Mouse (Mus musculus) heart, embryonic 15.5 days (tissue): ENCODE measurements at regions not wholly inside any gene's neighbourhood (a gene's known extent, or its start where the extent isn't known, plus 50 kb on each side); places are given as distances from the start of the nearest gene placed in this dataset.
A peak's percentile ranks its signal among the peaks of the same experiment; 100 is the strongest.

Experiments
- ATAC-seq: fragments of 200-750 bp; cut with Nextera tagmentation; replicated peaks from 2 replicates; pipeline ENCODE4 v1.8.0; 2017; ENCODE audit warnings: low read depth, moderate TSS enrichment; ENCODE audit not compliant: insufficient number of reproducible peaks, insufficient read depth, low FRiP score
- H3K27ac ChIP-seq: fragments of 300-500 bp; sonication (generic); 2 replicates; pipeline ENCODE4 v1.5.1; 2015; ENCODE audit warnings: mild to moderate bottlenecking, inconsistent platforms
- H3K27me3 ChIP-seq: fragments of 300-500 bp; sonication (generic); 2 replicates; pipeline ENCODE4 v1.6.1; 2015; ENCODE audit warnings: inconsistent platforms
- H3K36me3 ChIP-seq: fragments of 300-500 bp; sonication (generic); 2 replicates; pipeline ENCODE4 v1.6.1; 2015; ENCODE audit warnings: mild to moderate bottlenecking, inconsistent platforms
- H3K4me1 ChIP-seq: fragments of 300-500 bp; sonication (generic); replicated peaks from 2 replicates; pipeline ENCODE4 v1.6.1; 2015; ENCODE audit warnings: inconsistent platforms
- H3K4me2 ChIP-seq: fragments of 300-500 bp; sonication (generic); 2 replicates; pipeline ENCODE4 v1.6.1; 2015; ENCODE audit warnings: inconsistent platforms, mild to moderate bottlenecking, moderate library complexity
- H3K4me3 ChIP-seq: fragments of 300-500 bp; sonication (generic); 2 replicates; pipeline ENCODE4 v1.5.1; 2015; ENCODE audit warnings: mild to moderate bottlenecking, inconsistent platforms
- H3K9ac ChIP-seq: fragments of 300-500 bp; sonication (generic); 2 replicates; pipeline ENCODE4 v1.6.1; 2015; ENCODE audit warnings: mild to moderate bottlenecking, inconsistent platforms
- H3K9me3 ChIP-seq: fragments of 300-500 bp; sonication (generic); replicated peaks from 2 replicates; pipeline ENCODE4 v1.6.1; 2016; ENCODE audit warnings: inconsistent platforms
- WGBS: fragments of 180-500 bp; shearing (Covaris S2); methylation state at CpG from one replicate; pipeline ENCODE4 v1.1.7; 2015; ENCODE audit warnings: mixed read lengths; 5-methylcytosine and 5-hydroxymethylcytosine counted together

- no peak overlapping the region for H3K9ac ChIP-seq
- 81% methylated on average over 1 of the region's 1 CpGs for WGBS
- H3K36me3 ChIP-seq: no peaks in the 10 kb centered on the region
- H3K4me3 ChIP-seq: no peak overlapping the region
- no peak overlapping the region for H3K4me2 ChIP-seq
- H3K4me1 ChIP-seq: no peaks in the 10 kb centered on the region
- no peak overlapping the region for H3K27ac ChIP-seq
- H3K27me3 ChIP-seq: no peaks in the 10 kb centered on the region
- no peaks in the 10 kb centered on the region for H3K9me3 ChIP-seq
- no peak for ATAC-seq
Observed at GRCm38 (mm10) chr14:113112320-113112719, 202.1 kb upstream of the Tpm3-rs7 start.

GRCm38 (mm10) chr14:113138823-113139222 is 175.6 kb upstream of the Tpm3-rs7 start:
- H3K27me3 ChIP-seq: no peaks in the 10 kb centered on the region
- H3K27ac ChIP-seq: no peak overlapping the region
- H3K4me1 ChIP-seq: no peaks in the 10 kb centered on the region
- H3K36me3 ChIP-seq: no peaks in the 10 kb centered on the region
- no peak overlapping the region for H3K9ac ChIP-seq
- H3K4me2 ChIP-seq: no peak overlapping the region
- H3K9me3 ChIP-seq: no peaks in the 10 kb centered on the region
- no peak overlapping the region for H3K4me3 ChIP-seq
- 78% methylated on average over 2 of the region's 2 CpGs for WGBS
- no peak for ATAC-seq

GRCm38 (mm10) chr14:113168584-113168983 is 145.8 kb upstream of the Tpm3-rs7 start:
- WGBS: 45% methylated on average over 2 of the region's 2 CpGs
- ATAC-seq: peak; percentile 31; the same call in 1 of the 2 replicates

GRCm38 (mm10) chr14:113182345-113182997 is 131.9 kb upstream of the Tpm3-rs7 start:
- ATAC-seq: no peak
- no peak overlapping the region for H3K27ac ChIP-seq
- WGBS: 66% methylated on average over 16 of the region's 16 CpGs
- no peaks in the 10 kb centered on the region for H3K9me3 ChIP-seq
- no peak overlapping the region for H3K4me3 ChIP-seq
- H3K9ac ChIP-seq: no peak overlapping the region
- H3K4me1 ChIP-seq: no peaks in the 10 kb centered on the region
- no peaks in the 10 kb centered on the region for H3K27me3 ChIP-seq
- H3K4me2 ChIP-seq: no peak overlapping the region
- no peaks in the 10 kb centered on the region for H3K36me3 ChIP-seq

More at GRCm38 (mm10) chr14:113168584-113168983, 145.8 kb upstream of the Tpm3-rs7 start:
- no peaks in the 10 kb centered on the region for H3K9me3 ChIP-seq
- H3K27me3 ChIP-seq: no peaks in the 10 kb centered on the region
- no peak overlapping the region for H3K4me2 ChIP-seq
- no peak overlapping the region for H3K4me3 ChIP-seq
- peaks cover 5% of the 10 kb centered on the region; the same call in 1 of the 2 replicates for H3K4me1 ChIP-seq
- H3K9ac ChIP-seq: no peak overlapping the region
- no peaks in the 10 kb centered on the region for H3K36me3 ChIP-seq
- H3K27ac ChIP-seq: no peak overlapping the region

GRCm38 (mm10) chr14:113211968-113212367 is 102.4 kb upstream of the Tpm3-rs7 start:
- 80% methylated on average over 5 of the region's 5 CpGs for WGBS
- Histone ChIP-seq H3K27ac (no peak overlapping the region), H3K4me2 (no peak overlapping the region), H3K4me3 (no peak overlapping the region), H3K36me3 (no peaks in the 10 kb centered on the region), H3K27me3 (no peaks in the 10 kb centered on the region), H3K9me3 (no peaks in the 10 kb centered on the region), H3K9ac (no peak overlapping the region), H3K4me1 (no peaks in the 10 kb centered on the region)
- no peak for ATAC-seq
